Mouse (Mus musculus): ENCODE results near the gene Nfia. TPM values are rescaled to one million over a fixed set of nuclear protein-coding genes. Genes with fewer than 3 reads are reported as not detected.

The Nfia gene
- polyA plus RNA-seq, 1 experiment, result 56.8 TPM

- no peak for DNase-seq (ENCODE audit: low read depth)
Measured at GRCm38 (mm10) chr4:97941616-97942015, 169.1 kb downstream of the Nfia start.

- DNase-seq (ENCODE audit: low read depth), result no peak
Measured at GRCm38 (mm10) chr4:97944309-97944708, 171.8 kb downstream of the Nfia start.

GRCm38 (mm10) chr4:97947484-97947883 is 174.9 kb downstream of the Nfia start:
- DNase-seq (ENCODE audit: low read depth), result no peak

GRCm38 (mm10) chr4:97948250-97948649 is 175.7 kb downstream of the Nfia start:
- no peak for DNase-seq (ENCODE audit: low read depth)

- no peak for DNase-seq (ENCODE audit: low read depth)
Measured at GRCm38 (mm10) chr4:97950341-97951071, 178.0 kb downstream of the Nfia start.

GRCm38 (mm10) chr4:97953886-97954285 is 181.4 kb downstream of the Nfia start:
- DNase-seq (ENCODE audit: low read depth), result no peak

- DNase-seq (ENCODE audit: low read depth), result no peak
Measured at GRCm38 (mm10) chr4:97958121-97958520, 185.6 kb downstream of the Nfia start.

GRCm38 (mm10) chr4:97962856-97963255 is 190.3 kb downstream of the Nfia start:
- no peak for DNase-seq (ENCODE audit: low read depth)

GRCm38 (mm10) chr4:97963951-97964350 is 191.4 kb downstream of the Nfia start:
- DNase-seq (ENCODE audit: low read depth), result no peak

GRCm38 (mm10) chr4:97968786-97969348 is 196.3 kb downstream of the Nfia start:
- DNase-seq (ENCODE audit: low read depth), result no peak

GRCm38 (mm10) chr4:97973064-97973463 is 200.5 kb downstream of the Nfia start:
- DNase-seq (ENCODE audit: low read depth), result no peak

- DNase-seq (ENCODE audit: low read depth), result no peak
Measured at GRCm38 (mm10) chr4:97974037-97974436, 201.5 kb downstream of the Nfia start.

- DNase-seq (ENCODE audit: low read depth), result no peak
Measured at GRCm38 (mm10) chr4:97976891-97977290, 204.4 kb downstream of the Nfia start.

GRCm38 (mm10) chr4:97984361-97984760 is 211.8 kb downstream of the Nfia start:
- no peak for DNase-seq (ENCODE audit: low read depth)

- DNase-seq (ENCODE audit: low read depth), result no peak
Measured at GRCm38 (mm10) chr4:97986056-97986734, 213.7 kb downstream of the Nfia start.

- no peak for DNase-seq (ENCODE audit: low read depth)
Measured at GRCm38 (mm10) chr4:97986735-97987075, 214.2 kb downstream of the Nfia start.

GRCm38 (mm10) chr4:97988703-97989102 is 216.2 kb downstream of the Nfia start:
- DNase-seq (ENCODE audit: low read depth), result no peak

- no peak for DNase-seq (ENCODE audit: low read depth)
Measured at GRCm38 (mm10) chr4:97990431-97990830, 217.9 kb downstream of the Nfia start.

GRCm38 (mm10) chr4:97991395-97991794 is 218.9 kb downstream of the Nfia start:
- DNase-seq (ENCODE audit: low read depth), result no peak

- no peak for DNase-seq (ENCODE audit: low read depth)
Measured at GRCm38 (mm10) chr4:97991880-97992279, 219.3 kb downstream of the Nfia start.

- DNase-seq (ENCODE audit: low read depth), result no peak
Measured at GRCm38 (mm10) chr4:97995911-97996712, 223.6 kb downstream of the Nfia start.

- no peak for DNase-seq (ENCODE audit: low read depth)
Measured at GRCm38 (mm10) chr4:97997151-97997817, 224.8 kb downstream of the Nfia start.

All from gonadal fat pad, adult 2 months (tissue).